Mouse (Mus musculus) limb, embryonic 14.5 days (tissue): ENCODE measurements around the gene Slc35g2. TPM values are rescaled to one million over a fixed set of nuclear protein-coding genes. Genes with fewer than 3 reads are reported as not detected.

Source experiments
- ATAC-seq: fragments of 200-750 bp; cut with Nextera tagmentation; 2 replicates; pipeline ENCODE4 v1.8.0; 2017; ENCODE audit warnings: low read depth, moderate number of reproducible peaks, moderate TSS enrichment; ENCODE audit not compliant: low FRiP score
- DNase-seq: peaks from one replicate; pipeline ENCODE4 v3.0.0-alpha.2; 2015; ENCODE audit warnings: low spot score
- H3K27ac ChIP-seq: fragments of 300-500 bp; sonication (generic); replicated peaks from 2 replicates; pipeline ENCODE4 v1.5.1; 2014; ENCODE audit warnings: low read depth, mild to moderate bottlenecking, low read length, moderate library complexity, mixed read lengths
- H3K27me3 ChIP-seq: fragments of 300-500 bp; sonication (generic); 2 replicates; pipeline ENCODE4 v1.6.1; 2014; ENCODE audit warnings: low read length, mixed read lengths; ENCODE audit not compliant: control insufficient read depth, insufficient read depth
- H3K36me3 ChIP-seq: fragments of 300-500 bp; sonication (generic); 2 replicates; pipeline ENCODE4 v1.6.1; 2014; ENCODE audit warnings: mild to moderate bottlenecking, low read length, moderate library complexity, mixed read lengths; ENCODE audit not compliant: control insufficient read depth, insufficient read depth
- H3K4me1 ChIP-seq: fragments of 300-500 bp; sonication (generic); 2 replicates; pipeline ENCODE4 v1.6.1; 2014; ENCODE audit warnings: antibody characterized with exemption, low read length, mixed read lengths; ENCODE audit not compliant: control insufficient read depth, insufficient read depth
- H3K4me2 ChIP-seq: fragments of 300-500 bp; sonication (generic); replicated peaks from 2 replicates; pipeline ENCODE4 v1.6.1; 2014; ENCODE audit warnings: low read depth, mild to moderate bottlenecking, low read length, moderate library complexity; ENCODE audit not compliant: severe bottlenecking
- H3K4me3 ChIP-seq: fragments of 300-500 bp; sonication (generic); replicated peaks from 2 replicates; pipeline ENCODE4 v1.5.1; 2014; ENCODE audit warnings: low read length
- H3K9ac ChIP-seq: fragments of 300-500 bp; sonication (generic); 2 replicates; pipeline ENCODE4 v1.6.1; 2014; ENCODE audit warnings: mild to moderate bottlenecking, low read depth, low read length, moderate library complexity; ENCODE audit not compliant: severe bottlenecking
- H3K9me3 ChIP-seq: fragments of 300-500 bp; sonication (generic); 2 replicates; pipeline ENCODE4 v1.6.1; 2016; ENCODE audit warnings: low read length; ENCODE audit not compliant: control insufficient read depth
- POLR2A ChIP-seq: fragments of 200-500 bp; IDR thresholded peaks from 2 replicates; pipeline ENCODE4 v1.8.0; 2012; ENCODE audit warnings: inconsistent platforms, mild to moderate bottlenecking, moderate library complexity, borderline replicate concordance; ENCODE audit not compliant: insufficient read depth, insufficient read length; ENCODE audit errors: extremely low read depth
- WGBS: fragments of 180-500 bp; shearing (Covaris S2); extraction: QIAGEN DNeasy Blood & Tissue Kit; methylation state at CpG from one replicate; pipeline ENCODE4 v1.1.7; 2014; 5-methylcytosine and 5-hydroxymethylcytosine counted together
- polyA plus RNA-seq, 2 experiments: library from polyadenylated mRNA; depleted of rRNA in 1 of 2; stranded (reverse) in 1 of 2; unstranded in 1 of 2; fragments of >200 nt; fragmentation: Nextera tagmentation in 1 of 2; extraction: Ambion mirVana in 1 of 2; gene quantifications; 2 replicates each; pipeline versions ENCODE4 v1.2.1 to v1.2.3; 2012 to 2014

Slc35g2 gene
- polyA plus RNA-seq, 2 experiments: 1.8 to 4.1 TPM

GRCm38 (mm10) chr9:100603156-100603555 lies 32.3 kb upstream of the Slc35g2 start:
- TF ChIP-seq POLR2A: no peak
- ATAC-seq (no peak), DNase-seq (no peak)
- Histone ChIP-seq H3K9me3 (no peaks in the 10 kb centered on the region), H3K9ac (no peak overlapping the region), H3K36me3 (no peaks in the 10 kb centered on the region), H3K4me3 (no peak overlapping the region), H3K27ac (no peak overlapping the region), H3K27me3 (no peaks in the 10 kb centered on the region), H3K4me2 (no peak overlapping the region), H3K4me1 (peaks cover 5% of the 10 kb centered on the region; the same call in 1 of the 2 replicates)
- 72% methylated on average over 5 of the region's 5 CpGs for WGBS

- Histone ChIP-seq H3K4me2 (no peak overlapping the region), H3K4me1 (peaks cover 5% of the 10 kb centered on the region; the same call in 1 of the 2 replicates), H3K4me3 (no peak overlapping the region), H3K27ac (no peak overlapping the region), H3K27me3 (no peaks in the 10 kb centered on the region), H3K9ac (no peak overlapping the region), H3K36me3 (no peaks in the 10 kb centered on the region), H3K9me3 (no peaks in the 10 kb centered on the region)
- TF ChIP-seq POLR2A: no peak
- DNase-seq: no peak
- peak; percentile 75; the same call in 1 of the 2 replicates for ATAC-seq
- 95% methylated on average over 1 of the region's 1 CpGs for WGBS
These were observed 31.2 kb upstream of the Slc35g2 start for GRCm38 (mm10) chr9:100602130-100602529.

GRCm38 (mm10) chr9:100599761-100600328 lies 29.0 kb upstream of the Slc35g2 start:
- H3K27ac ChIP-seq: no peak overlapping the region
- no peak for TF ChIP-seq POLR2A
- WGBS: 48% methylated on average over 3 of the region's 3 CpGs
- no peaks in the 10 kb centered on the region for H3K27me3 ChIP-seq
- no peak overlapping the region for H3K4me2 ChIP-seq
- ATAC-seq (peak; percentile 60), DNase-seq (no peak)
- H3K4me3 ChIP-seq: no peak overlapping the region
- peaks cover 5% of the 10 kb centered on the region; the same call in 1 of the 2 replicates for H3K4me1 ChIP-seq
- no peaks in the 10 kb centered on the region for H3K9me3 ChIP-seq
- H3K9ac ChIP-seq: no peak overlapping the region
- H3K36me3 ChIP-seq: no peaks in the 10 kb centered on the region

GRCm38 (mm10) chr9:100597546-100597945 lies 26.7 kb upstream of the Slc35g2 start, which contains the start of gene Stag1:
Gene Stag1, plus strand, starts transcription at chr9:100597798.
- no peaks in the 10 kb centered on the region for H3K27me3 ChIP-seq
- no peak for ATAC-seq
- no peaks in the 10 kb centered on the region for H3K9me3 ChIP-seq
- no peak within 1 kb of the TSS for H3K4me2 ChIP-seq
- H3K4me3 ChIP-seq: no peak within 1 kb of the TSS
- H3K27ac ChIP-seq: no peak within 1 kb of the TSS
- H3K9ac ChIP-seq: no peak within 1 kb of the TSS
- 86% methylated on average over 8 of the region's 8 CpGs for WGBS
- peaks cover 5% of the 10 kb centered on the region; the same call in 1 of the 2 replicates for H3K4me1 ChIP-seq
- H3K36me3 ChIP-seq: no peaks in the 10 kb centered on the region
- no peak for TF ChIP-seq POLR2A
- no peak for DNase-seq

GRCm38 (mm10) chr9:100596317-100596716 lies 25.4 kb upstream of the Slc35g2 start:
- no peak for ATAC-seq

GRCm38 (mm10) chr9:100590462-100590861 lies 19.6 kb upstream of the Slc35g2 start:
- TF ChIP-seq POLR2A: no peak
- Histone ChIP-seq H3K9me3 (no peaks in the 10 kb centered on the region), H3K27me3 (no peaks in the 10 kb centered on the region), H3K36me3 (no peaks in the 10 kb centered on the region), H3K4me2 (no peak overlapping the region), H3K9ac (no peak overlapping the region), H3K4me1 (no peaks in the 10 kb centered on the region), H3K4me3 (no peak overlapping the region), H3K27ac (no peak overlapping the region)
- ATAC-seq: no peak
- no peak for DNase-seq
- 37% methylated on average over 4 of the region's 4 CpGs for WGBS

More at GRCm38 (mm10) chr9:100596317-100596716, 25.4 kb upstream of the Slc35g2 start:
- 91% methylated on average over 8 of the region's 8 CpGs for WGBS
- no peak for TF ChIP-seq POLR2A
- Histone ChIP-seq H3K9me3 (no peaks in the 10 kb centered on the region), H3K36me3 (no peaks in the 10 kb centered on the region), H3K4me3 (no peak overlapping the region), H3K27ac (no peak overlapping the region), H3K9ac (no peak overlapping the region), H3K4me1 (peaks cover 5% of the 10 kb centered on the region; the same call in 1 of the 2 replicates), H3K4me2 (no peak overlapping the region), H3K27me3 (no peaks in the 10 kb centered on the region)
- DNase-seq: no peak
